Mouse (Mus musculus): ENCODE measurements around the gene Lmod2.

- TF ChIP-seq CTCF (IDR thresholded peaks at IDR 0.05; ENCODE audit: extremely low read depth, insufficient read depth, low read length) (no peak), POLR2A (IDR thresholded peaks at IDR 0.05; ENCODE audit: extremely low read depth, insufficient read depth, low read length) (no peak)
Measured at GRCm38 (mm10) chr6:24549801-24550200, 47.8 kb upstream of the Lmod2 start.

Measured in cortical plate, adult 2 months (tissue).